23 mouse cellular contexts compared by ENCODE assay signal in the genomic region with DNA sequence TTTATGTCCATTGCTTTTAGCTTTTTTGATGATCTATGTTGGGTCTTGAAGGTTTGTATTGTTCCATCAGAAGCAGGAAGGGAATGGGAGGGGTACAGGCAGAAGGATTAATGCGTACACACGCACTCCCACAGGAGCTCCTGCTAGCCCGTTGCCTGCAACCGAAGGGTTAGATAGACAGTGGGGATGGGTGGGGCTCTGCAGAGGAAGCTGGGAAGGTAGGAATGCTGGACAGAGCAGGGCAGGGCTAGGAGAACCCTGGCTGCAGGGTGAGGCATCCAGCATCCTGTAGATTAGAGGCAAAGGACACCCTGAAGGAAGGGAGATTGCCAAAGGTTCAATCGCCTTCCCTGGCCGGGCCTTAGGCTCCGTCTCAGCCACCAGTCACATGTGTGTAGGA. TPM values are rescaled to one million over a fixed set of nuclear protein-coding genes. Genes with fewer than 3 reads are reported as not detected.
A peak's percentile ranks its signal among the peaks of the same experiment; 100 is the strongest.
DNase-seq lines count a peak whose midpoint lies in the region; ATAC-seq and TF ChIP-seq lines count a peak whose summit lies in the region.
"Had no signal": no experiment of that assay in that cellular context is flagged by ENCODE, and none has a peak within 500 bp of the region (broad histone marks: within the 10 kb centered on the region; RNA-seq: fewer than 3 reads in every experiment).

No protein-coding gene starts in this region.

- H3K36me3 ChIP-seq in embryonic facial prominence, embryonic 12.5 days: no peaks in the 10 kb centered on the region
- H3K36me3 ChIP-seq in embryonic facial prominence, embryonic 10.5 days (replicated peaks): no peaks in the 10 kb centered on the region
- H3K36me3 ChIP-seq in kidney, postnatal 0 days (ENCODE audit: insufficient read depth, low read length): no peaks in the 10 kb centered on the region
- H3K36me3 ChIP-seq: intestine, embryonic 15.5 days; limb, embryonic 15.5 days; lung, embryonic 15.5 days; neural tube, embryonic 12.5 days had no signal

- 85% methylated on average over 7 of the region's 7 CpGs for WGBS in embryonic facial prominence, embryonic 12.5 days
- 84% methylated on average over 7 of the region's 7 CpGs for WGBS in embryonic facial prominence, embryonic 10.5 days
- 74% methylated on average over 7 of the region's 7 CpGs for WGBS in kidney, postnatal 0 days

- H3K4me1 ChIP-seq in embryonic facial prominence, embryonic 12.5 days: no peaks in the 10 kb centered on the region
- H3K4me1 ChIP-seq in embryonic facial prominence, embryonic 10.5 days: no peaks in the 10 kb centered on the region
- 0 out of 2 replicates have a peak, but pooled peaks cover 4% of the 10 kb centered on the region for H3K4me1 ChIP-seq in kidney, postnatal 0 days (replicated peaks; ENCODE audit: insufficient read depth, low read length)
- H3K4me1 ChIP-seq: intestine, embryonic 15.5 days; neural tube, embryonic 12.5 days had no signal

- H3K27ac ChIP-seq in embryonic facial prominence, embryonic 12.5 days: no peak overlapping the region
- no peak overlapping the region for H3K27ac ChIP-seq in embryonic facial prominence, embryonic 10.5 days (replicated peaks)
- peak overlapping the region; percentile 36; the same call in 1 of the 2 replicates for H3K27ac ChIP-seq in kidney, postnatal 0 days
- H3K27ac ChIP-seq: heart, adult 2 months; intestine, embryonic 15.5 days; left cerebral cortex, adult 2 months; limb, embryonic 15.5 days; lung, embryonic 15.5 days; neural tube, embryonic 12.5 days had no signal

- ATAC-seq in embryonic facial prominence, embryonic 12.5 days (ENCODE audit: insufficient number of reproducible peaks, insufficient read depth, low FRiP score, low TSS enrichment): 0 out of 2 replicates have a peak, but pooled peaks have one; percentile 35
- ATAC-seq in kidney, postnatal 0 days (replicated peaks; ENCODE audit: low FRiP score, low read depth): no peak
- ATAC-seq: hindbrain, embryonic 16.5 days; intestine, embryonic 15.5 days had no signal

- no peak overlapping the region for H3K9ac ChIP-seq in embryonic facial prominence, embryonic 12.5 days
- H3K9ac ChIP-seq in kidney, postnatal 0 days (ENCODE audit: low read depth, low read length): no peak overlapping the region
- H3K9ac ChIP-seq: intestine, embryonic 15.5 days; limb, embryonic 15.5 days; lung, embryonic 15.5 days; neural tube, embryonic 12.5 days had no signal

- no peak for DNase-seq in embryonic facial prominence, embryonic 10.5 days (ENCODE audit: low spot score)
- peak; percentile 37 for DNase-seq in kidney, postnatal 0 days (ENCODE audit: low spot score)
- no peak for DNase-seq in kidney, adult 9 months
- DNase-seq in testis, postnatal 10 days (ENCODE audit: low spot score): peak; percentile 32
- DNase-seq in testis, postnatal 14 days (ENCODE audit: low spot score): no peak
- no peak for DNase-seq in urinary bladder, postnatal 36 days (ENCODE audit: low spot score in 2 of 2)
- DNase-seq: adrenal gland, adult 2 months; cerebellum, adult 11 months; cerebellum, adult 9-11 months; gastrocnemius, postnatal 25 days; kidney, postnatal 10 days; left cerebral cortex, postnatal 4 days; midbrain, embryonic 14.5 days; retina, postnatal 1 day; thymus, postnatal 25 days had no signal

- no peak overlapping the region for H3K4me2 ChIP-seq in embryonic facial prominence, embryonic 12.5 days (replicated peaks)
- H3K4me2 ChIP-seq in kidney, postnatal 0 days (ENCODE audit: low read length): no peak overlapping the region
- H3K4me2 ChIP-seq: intestine, embryonic 15.5 days; limb, embryonic 15.5 days; lung, embryonic 15.5 days; neural tube, embryonic 12.5 days had no signal

- H3K9me3 ChIP-seq in embryonic facial prominence, embryonic 12.5 days: no peaks in the 10 kb centered on the region
- no peaks in the 10 kb centered on the region for H3K9me3 ChIP-seq in embryonic facial prominence, embryonic 10.5 days
- H3K9me3 ChIP-seq in kidney, postnatal 0 days (replicated peaks; ENCODE audit: low read length): no peaks in the 10 kb centered on the region
- H3K9me3 ChIP-seq: intestine, embryonic 15.5 days; limb, embryonic 15.5 days; lung, embryonic 15.5 days; neural tube, embryonic 12.5 days had no signal

- no peaks in the 10 kb centered on the region for H3K27me3 ChIP-seq in embryonic facial prominence, embryonic 12.5 days
- no peaks in the 10 kb centered on the region for H3K27me3 ChIP-seq in embryonic facial prominence, embryonic 10.5 days (replicated peaks; ENCODE audit: low read depth, poor library complexity, severe bottlenecking)
- no peaks in the 10 kb centered on the region for H3K27me3 ChIP-seq in kidney, postnatal 0 days (ENCODE audit: insufficient read depth, low read length)
- H3K27me3 ChIP-seq: intestine, embryonic 15.5 days; limb, embryonic 15.5 days; lung, embryonic 15.5 days; neural tube, embryonic 12.5 days had no signal

- no peak overlapping the region for H3K4me3 ChIP-seq in embryonic facial prominence, embryonic 12.5 days
- H3K4me3 ChIP-seq in embryonic facial prominence, embryonic 10.5 days: no peak overlapping the region
- H3K4me3 ChIP-seq in kidney, postnatal 0 days (replicated peaks; ENCODE audit: low read depth, low read length): no peak overlapping the region
- H3K4me3 ChIP-seq: heart, adult 2 months; intestine, embryonic 15.5 days; left cerebral cortex, adult 2 months; limb, embryonic 15.5 days; lung, embryonic 15.5 days; neural tube, embryonic 12.5 days had no signal

- no peak for TF ChIP-seq CTCF in kidney, postnatal 0 days (IDR thresholded peaks at IDR 0.05; ENCODE audit: low read depth)

RNA-seq across cellular contexts. Expression of gene Serp2, which starts 27.3 kb away (rescaled TPM):
- polyA plus RNA-seq in embryonic facial prominence, embryonic 12.5 days (2016; fragmentation: Nextera tagmentation; extraction: Ambion mirVana): 23.3 and 24.3 TPM in 2 replicates
- 18.9 and 21.6 TPM in 2 replicates for polyA plus RNA-seq in embryonic facial prominence, embryonic 10.5 days (2016; fragmentation: Nextera tagmentation; extraction: Ambion mirVana)
- polyA plus RNA-seq in kidney, postnatal 0 days (2015; fragmentation: Nextera tagmentation; extraction: Ambion mirVana): 13.1 and 13.7 TPM in 2 replicates

Comparison
In these comparisons a context has a peak if more than half of its experiments do, and no peak if none do; other contexts are left out.
1. DNase-seq: peak in kidney, postnatal 0 days (single experiment) and testis, postnatal 10 days (single experiment); none in embryonic facial prominence, embryonic 10.5 days (single experiment), kidney, adult 9 months (single experiment), testis, postnatal 14 days (single experiment) and urinary bladder, postnatal 36 days (0 of 2).